Mouse (Mus musculus): ENCODE data around the gene Gm6096.
"Not testable (repeated sequence)": the region's sequence is repeated elsewhere in the genome, so short reads cannot be mapped to it uniquely, and the experiment has no call there.

Gm6096 gene

GRCm38 (mm10) chr7:34250738-34251137 is at the start of gene Gm6096:
Gene Gm6096 (plus strand): TSS chr7:34251038.
- no peak for DNase-seq (ENCODE audit: low read depth, low spot score)

- not testable (repeated sequence) for DNase-seq (ENCODE audit: low read depth, low spot score)
These were observed 48.7 kb upstream of the Gm6096 start for GRCm38 (mm10) chr7:34202147-34202546.

GRCm38 (mm10) chr7:34206331-34206730 is 44.5 kb upstream of the Gm6096 start:
- DNase-seq (ENCODE audit: low read depth, low spot score): no peak

- DNase-seq (ENCODE audit: low read depth, low spot score): no peak
These were observed 42.7 kb upstream of the Gm6096 start for GRCm38 (mm10) chr7:34208027-34208745.

- DNase-seq (ENCODE audit: low read depth, low spot score): no peak
These were observed 37.6 kb upstream of the Gm6096 start for GRCm38 (mm10) chr7:34213281-34213680.

- no peak for DNase-seq (ENCODE audit: low read depth, low spot score)
These were observed 36.2 kb upstream of the Gm6096 start for GRCm38 (mm10) chr7:34214644-34215043.

- DNase-seq (ENCODE audit: low read depth, low spot score): no peak
These were observed 35.4 kb upstream of the Gm6096 start for GRCm38 (mm10) chr7:34215481-34215880.

- no peak for DNase-seq (ENCODE audit: low read depth, low spot score)
These were observed 34.4 kb upstream of the Gm6096 start for GRCm38 (mm10) chr7:34216474-34216873.

- no peak for DNase-seq (ENCODE audit: low read depth, low spot score)
These were observed 32.3 kb upstream of the Gm6096 start for GRCm38 (mm10) chr7:34218496-34218895.

GRCm38 (mm10) chr7:34221594-34222250 is 29.1 kb upstream of the Gm6096 start:
- DNase-seq (ENCODE audit: low read depth, low spot score): no peak

- no peak for DNase-seq (ENCODE audit: low read depth, low spot score)
These were observed 28.5 kb upstream of the Gm6096 start for GRCm38 (mm10) chr7:34222340-34222739.

- no peak for DNase-seq (ENCODE audit: low read depth, low spot score)
These were observed 26.5 kb upstream of the Gm6096 start for GRCm38 (mm10) chr7:34224308-34224707.

GRCm38 (mm10) chr7:34226086-34226485 is 24.8 kb upstream of the Gm6096 start:
- DNase-seq (ENCODE audit: low read depth, low spot score): no peak

GRCm38 (mm10) chr7:34226846-34227245 is 24.0 kb upstream of the Gm6096 start:
- no peak for DNase-seq (ENCODE audit: low read depth, low spot score)

GRCm38 (mm10) chr7:34228641-34229040 is 22.2 kb upstream of the Gm6096 start:
- no peak for DNase-seq (ENCODE audit: low read depth, low spot score)

- DNase-seq (ENCODE audit: low read depth, low spot score): no peak
These were observed 21.7 kb upstream of the Gm6096 start for GRCm38 (mm10) chr7:34229153-34229552.

- DNase-seq (ENCODE audit: low read depth, low spot score): no peak
These were observed 21.1 kb upstream of the Gm6096 start for GRCm38 (mm10) chr7:34229691-34230111.

- DNase-seq (ENCODE audit: low read depth, low spot score): peak; percentile 78
These were observed 20.7 kb upstream of the Gm6096 start, which contains the start of gene Gpi1 for GRCm38 (mm10) chr7:34230116-34230515. Gene Gpi1 (minus strand): TSS chr7:34230336.

- no peak for DNase-seq (ENCODE audit: low read depth, low spot score)
These were observed 17.8 kb upstream of the Gm6096 start for GRCm38 (mm10) chr7:34232785-34233725.

- peak; percentile 98 for DNase-seq (ENCODE audit: low read depth, low spot score)
These were observed 16.8 kb upstream of the Gm6096 start for GRCm38 (mm10) chr7:34233909-34234609.
